Mouse (Mus musculus) CH12.LX (cell line): ENCODE results near the gene Ankfn1.

Experiments used
- CHD2 ChIP-seq: IDR thresholded peaks from 2 replicates; pipeline ENCODE4 v1.6.1; 2011; ENCODE audit warnings: low read length, improper control_type of control experiment
- ETS1 ChIP-seq: conservative IDR thresholded peaks from 2 replicates; pipeline ENCODE4 v1.6.1; 2012; ENCODE audit warnings: low read depth, mild to moderate bottlenecking, inconsistent platforms, low read length, improper control_type of control experiment, moderate library complexity
- PAX5 ChIP-seq: IDR thresholded peaks from 2 replicates; pipeline ENCODE4 v1.6.1; 2012; ENCODE audit warnings: low read length, inconsistent platforms, mixed read lengths
- RCOR1 ChIP-seq: conservative IDR thresholded peaks from 2 replicates; pipeline ENCODE4 v1.6.1; 2012; ENCODE audit warnings: low read depth, mild to moderate bottlenecking, inconsistent platforms, low read length, improper control_type of control experiment

DNA sequence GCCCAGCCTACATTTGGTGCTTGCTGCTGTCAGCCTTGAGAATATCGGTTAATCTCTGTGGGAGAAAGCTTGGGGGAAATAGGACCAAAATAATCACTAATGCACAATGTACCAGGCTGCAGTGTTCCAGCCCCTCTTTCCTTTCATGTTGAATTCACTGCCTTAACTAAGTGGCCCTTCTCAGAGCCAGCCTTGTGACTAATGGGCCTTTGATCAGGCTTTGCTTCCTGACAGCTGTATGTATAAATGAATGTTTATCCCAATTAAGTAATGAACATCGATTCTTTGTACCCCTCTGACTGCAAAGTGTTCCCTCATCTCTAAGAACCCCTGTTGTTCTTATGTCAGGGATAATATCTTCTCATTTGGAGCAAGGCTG, 11.7 kb downstream of the Ankfn1 start:
- no peak for TF ChIP-seq ETS1
- no peak for TF ChIP-seq RCOR1
- TF ChIP-seq PAX5, result no peak
- no peak for TF ChIP-seq CHD2
